Mouse (Mus musculus): ENCODE measurements around the gene Cd5. TPM values are rescaled to one million over a fixed set of nuclear protein-coding genes. Genes with fewer than 3 reads are reported as not detected.
A peak's percentile ranks its signal among the peaks of the same experiment; 100 is the strongest.

Cd5 gene
- polyA plus RNA-seq, 1 experiment from 2014 or later, result 0.52 TPM

DNA sequence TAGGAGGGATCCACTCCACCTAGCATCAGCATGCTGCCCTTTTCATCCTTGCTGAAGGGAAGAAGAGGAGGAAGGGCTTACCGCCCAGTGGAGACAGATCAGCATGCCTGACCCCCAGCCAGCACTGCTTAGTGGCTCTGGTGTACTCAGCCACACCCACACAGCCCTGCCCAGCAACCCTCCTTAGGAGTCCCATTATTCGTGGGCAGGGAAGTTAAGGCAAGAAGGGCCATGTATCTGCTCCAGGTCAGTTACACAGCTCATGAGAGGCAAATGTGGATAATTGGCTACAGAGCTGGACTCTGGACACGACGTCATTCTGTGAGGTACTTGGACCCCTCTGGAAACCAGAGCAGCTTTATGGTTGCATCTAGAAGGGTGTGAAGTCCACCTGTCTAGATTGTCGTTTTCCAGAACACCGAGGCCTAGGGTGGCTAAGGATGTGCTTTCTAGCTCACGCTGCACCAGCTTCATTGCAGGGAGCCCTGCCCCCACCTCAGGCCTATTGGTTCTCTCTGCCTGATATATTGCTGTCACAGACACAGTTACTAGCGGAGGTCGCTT lies 66.9 kb downstream of the Cd5 start:
- Histone ChIP-seq H3K4me1 (no peaks in the 10 kb centered on the region), H3K36me3 (replicated peaks) (no peaks in the 10 kb centered on the region), H3K9ac (no peak overlapping the region), H3K4me3 (no peak overlapping the region), H3K27me3 (replicated peaks) (no peaks in the 10 kb centered on the region), H3K9me3 (no peaks in the 10 kb centered on the region), H3K27ac (no peak overlapping the region), H3K4me2 (no peak overlapping the region)
- WGBS, result 75% methylated on average over 9 of the region's 9 CpGs
- no peak for ATAC-seq (replicated peaks)

DNA sequence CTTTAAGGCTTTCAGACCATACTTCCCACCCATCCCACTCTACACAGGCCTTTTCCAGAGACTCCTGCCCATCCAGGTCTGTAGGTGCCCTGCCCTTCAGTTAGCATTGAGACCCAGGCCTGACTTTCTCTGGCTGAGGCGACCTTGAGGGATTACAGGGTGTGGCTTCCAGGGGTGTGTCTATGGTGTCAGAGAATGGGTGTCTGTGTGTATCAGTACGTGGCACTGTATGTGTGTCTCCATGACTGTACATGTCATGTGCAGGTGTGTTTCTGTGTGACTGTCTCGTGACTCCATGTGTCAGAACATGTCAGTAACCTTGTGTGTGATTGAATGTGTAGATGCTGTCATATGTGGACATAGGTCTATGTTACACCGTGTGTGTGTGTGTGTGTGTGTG lies 67.5 kb downstream of the Cd5 start:
- Histone ChIP-seq H3K27me3 (replicated peaks) (no peaks in the 10 kb centered on the region), H3K36me3 (replicated peaks) (no peaks in the 10 kb centered on the region), H3K4me2 (no peak overlapping the region), H3K27ac (no peak overlapping the region), H3K9ac (no peak overlapping the region), H3K9me3 (no peaks in the 10 kb centered on the region), H3K4me1 (no peaks in the 10 kb centered on the region), H3K4me3 (no peak overlapping the region)
- 78% methylated on average over 4 of the region's 4 CpGs for WGBS
- ATAC-seq (replicated peaks), result 0 out of 2 replicates have a peak, but pooled peaks have one; percentile 24

Other genes starting within 250 kb of the Cd5 start
- gene Cpsf7, start 213.7 kb downstream of the Cd5 start, polyA plus RNA-seq (2015; fragmentation: Nextera tagmentation; extraction: Ambion mirVana), result 53.4 and 58.9 TPM in 2 replicates
- gene Sdhaf2, start 212.9 kb downstream of the Cd5 start, polyA plus RNA-seq (2015; fragmentation: Nextera tagmentation; extraction: Ambion mirVana), result 61.0 and 64.5 TPM in 2 replicates
- gene Tmem216, start 182.8 kb downstream of the Cd5 start, polyA plus RNA-seq (2015; fragmentation: Nextera tagmentation; extraction: Ambion mirVana), result 50.1 and 51.1 TPM in 2 replicates
- gene Cyb561a3, start 161.8 kb downstream of the Cd5 start, polyA plus RNA-seq (2015; fragmentation: Nextera tagmentation; extraction: Ambion mirVana), result 24.1 and 25.0 TPM in 2 replicates
- 38.8 and 43.6 TPM in 2 replicates for gene Tmem138, start 161.6 kb downstream of the Cd5 start, polyA plus RNA-seq (2015; fragmentation: Nextera tagmentation; extraction: Ambion mirVana)
- gene Ddb1, start 133.7 kb downstream of the Cd5 start, polyA plus RNA-seq (2015; fragmentation: Nextera tagmentation; extraction: Ambion mirVana), result 252 and 255 TPM in 2 replicates
- 26.0 and 29.6 TPM in 2 replicates for gene Tkfc, start 133.3 kb downstream of the Cd5 start, polyA plus RNA-seq (2015; fragmentation: Nextera tagmentation; extraction: Ambion mirVana)
- gene Vwce, start 104.8 kb downstream of the Cd5 start, polyA plus RNA-seq (2015; fragmentation: Nextera tagmentation; extraction: Ambion mirVana), result 1.0 and 1.6 TPM in 2 replicates
- not detected in 2 replicates for gene Pga5, start 60.9 kb downstream of the Cd5 start, polyA plus RNA-seq (2015; fragmentation: Nextera tagmentation; extraction: Ambion mirVana)
- gene Vps37c, start 50.3 kb downstream of the Cd5 start, polyA plus RNA-seq (2015; fragmentation: Nextera tagmentation; extraction: Ambion mirVana), result 31.8 TPM in 2 replicates
- gene Cd6, start 91.1 kb upstream of the Cd5 start, polyA plus RNA-seq (2015; fragmentation: Nextera tagmentation; extraction: Ambion mirVana), result 0.19 TPM in 1 of 2 replicates, not detected in the other
- gene Slc15a3, start 100.7 kb upstream of the Cd5 start, polyA plus RNA-seq (2015; fragmentation: Nextera tagmentation; extraction: Ambion mirVana), result 0.13 and 0.31 TPM in 2 replicates
- 224 and 236 TPM in 2 replicates for gene Tmem132a, start 130.9 kb upstream of the Cd5 start, polyA plus RNA-seq (2015; fragmentation: Nextera tagmentation; extraction: Ambion mirVana)
- gene Tmem109, start 143.0 kb upstream of the Cd5 start, polyA plus RNA-seq (2015; fragmentation: Nextera tagmentation; extraction: Ambion mirVana), result 46.2 and 48.4 TPM in 2 replicates
- gene Prpf19, start 156.2 kb upstream of the Cd5 start, polyA plus RNA-seq (2015; fragmentation: Nextera tagmentation; extraction: Ambion mirVana), result 44.5 and 47.5 TPM in 2 replicates
- 0.49 and 0.79 TPM in 2 replicates for gene Zp1, start 181.6 kb upstream of the Cd5 start, polyA plus RNA-seq (2015; fragmentation: Nextera tagmentation; extraction: Ambion mirVana)
- gene Ptgdr2, start 198.2 kb upstream of the Cd5 start, polyA plus RNA-seq (2015; fragmentation: Nextera tagmentation; extraction: Ambion mirVana), result 0.06 and 0.12 TPM in 2 replicates
- 13.3 and 14.1 TPM in 2 replicates for gene Ccdc86, start 210.3 kb upstream of the Cd5 start, polyA plus RNA-seq (2015; fragmentation: Nextera tagmentation; extraction: Ambion mirVana)
- gene Ms4a10, start 235.7 kb upstream of the Cd5 start, polyA plus RNA-seq (2015; fragmentation: Nextera tagmentation; extraction: Ambion mirVana), result not detected in 2 replicates

Data from midbrain, embryonic 15.5 days (tissue).